Mouse (Mus musculus) ovary, postnatal 14 days (tissue): ENCODE measurements around the gene Foxj3.

Experiments
- DNase-seq: peaks from one replicate; pipeline ENCODE4 v3.0.0; 2022; ENCODE audit warnings: low spot score

The Foxj3 gene

GRCm38 (mm10) chr4:119637176-119637845, 100.5 kb downstream of the Foxj3 start, which contains the start of gene Guca2a:
Gene Guca2a, plus strand, starts transcription at chr4:119637704.
- DNase-seq: no peak

- no peak for DNase-seq
These were observed 101.1 kb downstream of the Foxj3 start for GRCm38 (mm10) chr4:119637946-119638345.

- no peak for DNase-seq
These were observed 101.9 kb downstream of the Foxj3 start for GRCm38 (mm10) chr4:119638656-119639055.

- no peak for DNase-seq
These were observed 105.9 kb downstream of the Foxj3 start for GRCm38 (mm10) chr4:119642666-119643065.

- DNase-seq: no peak
These were observed 120.2 kb downstream of the Foxj3 start for GRCm38 (mm10) chr4:119657011-119657410.

DNA sequence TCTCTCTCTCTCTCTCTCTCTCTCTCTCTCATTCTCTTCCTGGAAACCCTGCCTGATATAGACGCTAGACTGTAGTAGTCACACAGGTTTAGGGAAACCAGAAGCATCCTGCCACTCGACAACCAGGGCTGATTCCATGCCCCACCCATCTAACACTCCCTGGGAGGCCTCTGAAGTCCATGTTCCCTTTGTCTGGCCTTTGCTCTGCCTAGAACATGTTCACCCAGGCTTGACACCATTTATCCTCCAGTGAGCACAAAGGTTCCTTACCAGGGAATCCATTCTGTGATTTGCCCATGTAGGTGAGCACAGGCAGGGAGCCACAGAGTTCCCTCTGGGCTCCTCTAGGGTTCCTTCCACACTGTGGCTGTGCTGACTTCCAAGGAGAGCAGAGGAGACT, 121.4 kb downstream of the Foxj3 start:
- DNase-seq: no peak

DNA sequence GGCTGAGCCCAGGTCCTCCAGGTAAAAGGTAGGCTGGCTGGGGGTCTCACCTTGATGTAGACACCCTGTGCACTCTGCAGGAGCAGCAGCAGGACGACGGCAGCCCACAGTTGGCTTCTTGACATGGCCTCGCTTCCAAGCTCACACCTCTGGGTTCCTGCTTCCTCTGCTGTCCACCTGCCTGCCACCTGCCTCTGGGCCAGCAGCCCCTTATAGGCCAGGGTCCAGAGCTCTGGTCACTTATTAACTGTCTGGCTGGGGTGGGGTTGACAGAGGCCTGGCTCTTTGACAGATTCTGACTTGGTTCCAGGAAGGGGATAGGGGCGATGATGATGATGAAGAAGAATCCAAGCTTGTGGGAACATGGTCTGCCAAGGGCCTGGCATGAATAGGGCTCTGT, 121.9 kb downstream of the Foxj3 start, which contains the start of gene Guca2b:
TSS of gene Guca2b (minus strand) at position 224 of the 400 bp plus-strand sequence.
- no peak for DNase-seq

- no peak for DNase-seq
These were observed 123.2 kb downstream of the Foxj3 start for GRCm38 (mm10) chr4:119660007-119660406.

GRCm38 (mm10) chr4:119662151-119662550, 125.3 kb downstream of the Foxj3 start:
- no peak for DNase-seq

DNA sequence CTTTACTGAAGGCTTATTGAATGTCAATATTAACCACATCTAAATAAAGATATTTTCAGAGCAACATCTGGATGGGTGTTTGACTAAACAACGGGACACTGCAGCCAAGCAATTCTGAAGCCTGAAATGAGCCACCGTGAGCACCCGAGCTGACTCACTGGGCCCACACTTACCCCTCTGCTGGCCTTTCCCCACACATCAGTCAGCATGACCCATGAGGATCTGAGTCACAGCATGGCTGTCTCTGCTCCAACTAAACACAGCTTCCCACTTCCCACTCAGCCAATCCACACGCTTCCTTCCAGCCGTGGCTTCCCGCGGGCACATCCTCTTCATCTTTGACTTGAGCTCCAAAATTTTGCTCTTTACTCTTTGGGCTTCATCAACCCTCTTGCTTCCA, 126.2 kb downstream of the Foxj3 start:
- DNase-seq: no peak

- DNase-seq: no peak
These were observed 126.7 kb downstream of the Foxj3 start for GRCm38 (mm10) chr4:119663409-119664095.

GRCm38 (mm10) chr4:119665166-119665565, 128.4 kb downstream of the Foxj3 start:
- DNase-seq: no peak

- no peak for DNase-seq
These were observed 129.3 kb downstream of the Foxj3 start for GRCm38 (mm10) chr4:119666116-119666515.

- DNase-seq: peak; percentile 37
These were observed 130.7 kb downstream of the Foxj3 start for GRCm38 (mm10) chr4:119667454-119667853.

DNA sequence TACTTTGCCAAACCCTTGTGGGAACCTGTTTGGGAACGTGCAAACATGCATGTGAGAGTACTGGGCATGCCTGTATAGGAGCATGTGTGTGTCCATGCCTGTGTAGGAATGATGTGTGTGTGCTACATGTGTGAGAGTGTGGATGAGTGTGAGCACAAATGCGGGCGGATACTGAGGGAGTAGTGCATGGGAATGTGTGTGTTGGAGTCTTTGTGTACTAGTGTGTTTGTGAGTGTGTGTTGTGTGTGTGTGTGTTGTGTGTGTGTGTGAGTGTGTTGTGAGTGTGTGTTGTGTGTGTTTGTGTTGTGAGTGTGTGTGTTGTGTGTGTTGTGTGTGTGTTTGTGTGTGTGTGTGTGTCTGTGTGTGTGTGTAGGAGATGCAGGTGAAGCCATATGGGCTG, 131.4 kb downstream of the Foxj3 start:
- DNase-seq: no peak

- DNase-seq: no peak
These were observed 131.8 kb downstream of the Foxj3 start for GRCm38 (mm10) chr4:119668596-119668995.

DNA sequence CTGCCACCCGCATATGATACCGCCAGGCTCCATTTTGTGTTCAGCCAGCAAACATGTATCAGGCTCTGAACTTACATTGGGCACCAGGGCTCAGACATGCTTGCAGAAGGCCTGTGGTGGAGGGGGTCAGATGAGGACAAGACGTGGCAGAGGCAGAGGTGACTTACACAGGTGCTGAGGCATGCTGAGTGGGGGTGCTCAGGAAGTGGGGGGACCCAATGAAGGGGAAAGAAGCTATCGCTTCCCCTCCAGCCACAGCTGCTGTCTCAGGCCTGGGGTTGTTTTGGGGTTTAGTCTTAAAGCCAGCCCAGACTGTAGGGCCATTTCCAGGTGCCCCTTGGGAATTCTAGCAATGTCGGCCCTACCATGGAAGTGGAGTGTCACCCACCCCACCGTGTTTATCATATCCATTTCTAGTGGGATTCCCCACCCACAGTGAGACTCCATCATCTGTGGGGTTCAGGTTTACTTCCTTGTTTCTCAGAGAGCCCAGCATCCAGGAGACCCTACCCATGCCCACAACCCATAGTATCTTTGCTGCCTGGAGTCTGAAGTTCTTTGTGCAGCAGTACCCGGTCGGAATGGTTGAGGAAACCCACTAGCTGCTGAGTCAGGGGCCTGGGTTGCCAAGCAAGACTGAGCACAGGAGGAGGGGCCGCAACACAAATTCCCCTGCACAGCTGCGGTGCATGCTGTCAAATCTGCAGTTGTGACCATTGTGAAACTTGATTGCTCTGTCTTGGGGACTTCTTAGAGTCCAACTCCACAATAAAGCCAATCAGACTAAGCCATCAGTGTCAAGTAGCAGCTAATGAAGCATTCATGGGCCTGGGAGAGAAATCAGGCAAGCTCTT, 132.8 kb downstream of the Foxj3 start:
- DNase-seq: no peak

- no peak for DNase-seq
These were observed 133.4 kb downstream of the Foxj3 start for GRCm38 (mm10) chr4:119670210-119670555.

DNA sequence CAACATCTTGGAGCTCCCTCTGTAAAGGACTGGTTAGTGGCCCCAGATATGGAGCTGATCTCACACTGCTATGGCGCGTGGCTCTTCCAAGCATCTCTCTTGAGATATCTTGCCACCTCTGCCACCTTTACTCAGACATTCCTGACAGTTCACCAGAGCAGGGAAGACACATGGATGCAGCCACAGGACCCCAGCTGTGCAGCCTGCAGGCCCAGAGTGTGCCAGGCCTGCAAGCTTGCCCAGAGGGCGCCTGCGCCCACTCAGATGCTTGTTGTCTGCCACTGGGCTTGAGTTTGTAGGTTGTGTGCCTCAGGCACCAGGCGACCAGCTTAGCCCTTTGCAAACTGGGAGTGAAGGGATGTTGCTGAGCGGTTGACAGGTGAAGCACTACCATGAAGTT, 133.9 kb downstream of the Foxj3 start:
- DNase-seq: no peak

GRCm38 (mm10) chr4:119671164-119671563, 134.4 kb downstream of the Foxj3 start:
- no peak for DNase-seq

GRCm38 (mm10) chr4:119672685-119673084, 135.9 kb downstream of the Foxj3 start:
- DNase-seq: no peak
